Mouse (Mus musculus): Measurements from ENCODE around the gene Bbs12. TPM values are rescaled to one million over a fixed set of nuclear protein-coding genes. Genes with fewer than 3 reads are reported as not detected.

Bbs12 gene
- polyA plus RNA-seq, 1 experiment from 2014 or later, result 8.0 TPM

DNA sequence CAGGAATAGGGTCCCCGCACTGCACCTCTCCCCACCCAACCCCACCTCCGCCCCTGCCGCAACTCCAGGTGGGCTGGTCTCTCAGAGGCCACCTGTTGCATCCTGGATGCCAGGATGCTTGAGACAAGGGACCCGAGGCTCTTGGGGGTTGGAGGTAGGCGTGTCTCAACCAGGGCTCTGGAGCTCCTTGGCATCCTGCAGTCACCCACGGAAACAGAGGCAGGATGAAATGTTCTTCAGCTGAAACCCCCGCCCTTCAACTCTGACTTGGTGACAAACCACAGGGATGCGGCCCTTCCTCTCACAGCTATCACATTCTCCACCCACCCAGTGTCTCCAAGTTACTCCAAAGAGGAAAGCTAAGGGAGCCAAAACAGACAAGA lies 36.8 kb downstream of the Bbs12 start:
- Histone ChIP-seq H3K4me1 (replicated peaks; ENCODE audit: insufficient read depth, low read length) (0 out of 2 replicates have a peak, but pooled peaks cover 4% of the 10 kb centered on the region), H3K36me3 (ENCODE audit: insufficient read depth, low read length) (no peaks in the 10 kb centered on the region), H3K9me3 (replicated peaks; ENCODE audit: low read length) (no peaks in the 10 kb centered on the region), H3K27ac (no peak overlapping the region), H3K27me3 (ENCODE audit: insufficient read depth, low read length) (no peaks in the 10 kb centered on the region), H3K9ac (ENCODE audit: low read depth, low read length) (peak overlapping the region; percentile 73), H3K4me2 (ENCODE audit: low read length) (peak overlapping the region; percentile 99), H3K4me3 (replicated peaks; ENCODE audit: low read depth, low read length) (peak overlapping the region; percentile 69)
- TF ChIP-seq CTCF (IDR thresholded peaks at IDR 0.05; ENCODE audit: low read depth), result no peak
- ATAC-seq (replicated peaks; ENCODE audit: low FRiP score, low read depth) (no peak), DNase-seq (ENCODE audit: low spot score) (no peak)
- WGBS, result 11% methylated on average over 8 of the region's 8 CpGs

DNA sequence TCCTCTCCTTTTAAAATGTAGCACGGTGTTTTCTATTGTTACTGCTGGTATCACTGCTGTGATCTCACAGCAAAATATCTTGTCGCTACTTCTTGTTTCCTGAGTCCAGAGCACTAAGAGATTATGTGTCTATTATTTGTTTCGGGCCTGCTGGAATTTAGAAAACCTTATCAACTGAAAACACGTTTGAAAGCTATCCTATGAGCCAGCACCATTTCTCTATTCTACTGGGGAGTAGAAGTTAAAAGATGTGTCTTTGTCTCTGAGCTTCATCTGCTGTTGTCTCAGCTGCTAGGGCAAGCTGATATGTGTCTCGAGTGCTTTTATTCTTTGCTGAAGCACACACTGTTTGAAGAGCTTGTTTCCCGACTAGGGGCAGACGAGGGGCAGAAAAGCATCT lies 38.0 kb downstream of the Bbs12 start:
- ATAC-seq (replicated peaks; ENCODE audit: low FRiP score, low read depth), result no peak
- WGBS, result 56% methylated on average over 7 of the region's 7 CpGs
- Histone ChIP-seq H3K9ac (ENCODE audit: low read depth, low read length) (no peak overlapping the region), H3K4me1 (replicated peaks; ENCODE audit: insufficient read depth, low read length) (0 out of 2 replicates have a peak, but pooled peaks cover 4% of the 10 kb centered on the region), H3K27ac (no peak overlapping the region), H3K4me2 (ENCODE audit: low read length) (no peak overlapping the region), H3K36me3 (ENCODE audit: insufficient read depth, low read length) (no peaks in the 10 kb centered on the region), H3K4me3 (replicated peaks; ENCODE audit: low read depth, low read length) (no peak overlapping the region), H3K27me3 (ENCODE audit: insufficient read depth, low read length) (no peaks in the 10 kb centered on the region), H3K9me3 (replicated peaks; ENCODE audit: low read length) (no peaks in the 10 kb centered on the region)
- no peak for DNase-seq (ENCODE audit: low spot score)
- TF ChIP-seq CTCF (IDR thresholded peaks at IDR 0.05; ENCODE audit: low read depth), result no peak

DNA sequence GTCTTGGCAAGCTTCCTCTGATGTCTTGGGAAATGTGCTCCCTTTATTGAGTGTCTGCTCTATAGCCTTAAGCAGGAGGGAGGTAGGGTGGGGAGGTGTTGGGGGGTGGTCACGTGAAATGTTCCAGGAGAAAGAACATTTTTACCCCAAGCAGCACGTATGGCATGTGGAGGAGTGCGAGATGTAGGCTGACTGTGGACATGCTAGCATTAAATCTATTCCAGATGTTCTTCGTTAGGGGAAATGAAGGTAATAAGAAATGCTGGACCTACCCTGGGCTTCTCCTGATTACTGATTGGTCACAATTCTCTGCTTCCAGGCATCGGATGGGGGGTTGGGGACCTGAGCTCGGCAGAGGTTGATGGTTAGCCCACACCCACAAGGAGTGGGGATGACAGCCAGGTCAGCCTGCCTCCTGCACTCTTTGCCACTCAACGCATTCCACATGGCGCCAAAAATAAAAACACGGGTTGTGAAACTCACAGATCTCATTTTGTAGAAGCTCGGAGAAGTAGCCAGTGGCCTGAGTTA lies 41.7 kb downstream of the Bbs12 start:
- H3K9me3 ChIP-seq (replicated peaks; ENCODE audit: low read length), result no peaks in the 10 kb centered on the region
- no peak overlapping the region for H3K27ac ChIP-seq
- no peak overlapping the region for H3K4me3 ChIP-seq (replicated peaks; ENCODE audit: low read depth, low read length)
- no peaks in the 10 kb centered on the region for H3K27me3 ChIP-seq (ENCODE audit: insufficient read depth, low read length)
- WGBS, result 59% methylated on average over 10 of the region's 10 CpGs
- H3K9ac ChIP-seq (ENCODE audit: low read depth, low read length), result no peak overlapping the region
- no peaks in the 10 kb centered on the region for H3K36me3 ChIP-seq (ENCODE audit: insufficient read depth, low read length)
- H3K4me1 ChIP-seq (replicated peaks; ENCODE audit: insufficient read depth, low read length), result 0 out of 2 replicates have a peak, but pooled peaks cover 1% of the 10 kb centered on the region
- DNase-seq (ENCODE audit: low spot score), result no peak
- H3K4me2 ChIP-seq (ENCODE audit: low read length), result no peak overlapping the region
- ATAC-seq (replicated peaks; ENCODE audit: low FRiP score, low read depth), result no peak
- TF ChIP-seq CTCF (IDR thresholded peaks at IDR 0.05; ENCODE audit: low read depth), result no peak

DNA sequence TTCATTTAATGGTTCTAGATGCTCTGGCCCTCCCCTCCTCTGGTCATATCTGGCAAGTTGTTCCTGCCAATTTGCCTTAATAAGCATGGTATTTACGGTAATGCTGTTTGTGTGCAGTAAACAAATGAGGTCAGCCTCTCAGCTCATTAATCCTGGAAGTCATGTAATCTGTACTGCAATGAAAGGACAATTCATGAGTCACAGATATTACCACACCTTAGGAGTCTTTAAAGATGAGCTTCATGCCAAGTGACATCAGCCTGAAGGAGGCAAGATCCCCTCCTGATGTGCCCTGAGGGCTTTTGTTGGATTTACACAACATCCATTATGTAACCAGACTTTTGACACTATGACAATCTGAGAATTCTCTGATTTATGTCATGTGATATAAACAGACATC lies 42.4 kb downstream of the Bbs12 start:
- Histone ChIP-seq H3K9me3 (replicated peaks; ENCODE audit: low read length) (no peaks in the 10 kb centered on the region), H3K4me1 (replicated peaks; ENCODE audit: insufficient read depth, low read length) (no peaks in the 10 kb centered on the region), H3K4me2 (ENCODE audit: low read length) (no peak overlapping the region), H3K36me3 (ENCODE audit: insufficient read depth, low read length) (no peaks in the 10 kb centered on the region), H3K4me3 (replicated peaks; ENCODE audit: low read depth, low read length) (no peak overlapping the region), H3K27me3 (ENCODE audit: insufficient read depth, low read length) (no peaks in the 10 kb centered on the region), H3K9ac (ENCODE audit: low read depth, low read length) (no peak overlapping the region), H3K27ac (no peak overlapping the region)
- ATAC-seq (replicated peaks; ENCODE audit: low FRiP score, low read depth), result no peak
- 66% methylated on average over 1 of the region's 1 CpGs for whole genome bisulfite sequencing
- no peak for DNase-seq (ENCODE audit: low spot score)
- TF ChIP-seq CTCF (IDR thresholded peaks at IDR 0.05; ENCODE audit: low read depth), result no peak

DNA sequence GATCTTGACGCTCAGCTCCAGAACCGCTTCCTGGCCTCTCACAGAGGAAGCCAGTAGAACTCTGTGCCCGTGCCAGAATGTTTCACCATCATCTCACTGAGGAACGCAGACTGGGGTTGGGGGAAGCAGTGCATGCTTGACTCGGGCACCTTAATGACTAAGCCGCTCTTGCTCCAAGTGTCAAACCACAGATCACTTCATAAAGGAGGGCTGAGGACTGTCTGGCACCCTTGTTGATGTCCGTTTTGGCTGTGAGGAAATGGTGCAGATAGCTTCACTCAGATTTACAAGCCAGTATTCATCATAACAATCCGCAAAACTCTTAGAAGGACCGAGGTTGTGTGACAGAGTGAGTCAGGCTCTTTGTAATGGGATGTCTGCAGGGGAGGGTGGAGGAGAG lies 48.4 kb downstream of the Bbs12 start:
- DNase-seq (ENCODE audit: low spot score) (no peak), ATAC-seq (replicated peaks; ENCODE audit: low FRiP score, low read depth) (no peak)
- no peaks in the 10 kb centered on the region for H3K27me3 ChIP-seq (ENCODE audit: insufficient read depth, low read length)
- H3K27ac ChIP-seq, result no peak overlapping the region
- 62% methylated on average over 9 of the region's 9 CpGs for WGBS
- no peak overlapping the region for H3K4me3 ChIP-seq (replicated peaks; ENCODE audit: low read depth, low read length)
- H3K9me3 ChIP-seq (replicated peaks; ENCODE audit: low read length), result no peaks in the 10 kb centered on the region
- no peaks in the 10 kb centered on the region for H3K36me3 ChIP-seq (ENCODE audit: insufficient read depth, low read length)
- no peak overlapping the region for H3K9ac ChIP-seq (ENCODE audit: low read depth, low read length)
- TF ChIP-seq CTCF (IDR thresholded peaks at IDR 0.05; ENCODE audit: low read depth), result no peak
- H3K4me2 ChIP-seq (ENCODE audit: low read length), result no peak overlapping the region
- H3K4me1 ChIP-seq (replicated peaks; ENCODE audit: insufficient read depth, low read length), result no peaks in the 10 kb centered on the region

DNA sequence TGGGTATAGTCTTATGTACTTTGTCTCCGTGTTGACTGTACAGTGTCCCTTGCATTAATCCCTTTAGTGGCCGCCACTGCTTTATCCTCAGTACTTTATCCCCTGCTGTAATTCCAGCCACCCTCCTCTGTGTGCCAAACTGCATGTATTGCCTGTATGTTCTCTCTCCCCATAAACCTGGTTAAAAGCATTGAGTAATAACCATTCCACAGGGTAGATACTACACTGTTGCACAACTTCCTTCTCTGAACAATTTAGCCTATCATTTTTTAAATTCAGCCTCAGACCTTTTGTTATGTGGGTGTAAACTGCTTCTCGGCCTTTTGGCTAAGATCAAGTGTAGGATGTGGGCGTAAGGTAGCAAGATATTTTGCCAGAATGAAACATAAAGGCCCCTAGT lies 52.8 kb downstream of the Bbs12 start:
- Histone ChIP-seq H3K4me2 (ENCODE audit: low read length) (no peak overlapping the region), H3K27me3 (ENCODE audit: insufficient read depth, low read length) (no peaks in the 10 kb centered on the region), H3K9me3 (replicated peaks; ENCODE audit: low read length) (no peaks in the 10 kb centered on the region), H3K36me3 (ENCODE audit: insufficient read depth, low read length) (no peaks in the 10 kb centered on the region), H3K4me3 (replicated peaks; ENCODE audit: low read depth, low read length) (no peak overlapping the region), H3K4me1 (replicated peaks; ENCODE audit: insufficient read depth, low read length) (no peaks in the 10 kb centered on the region), H3K9ac (ENCODE audit: low read depth, low read length) (no peak overlapping the region), H3K27ac (no peak overlapping the region)
- DNase-seq (ENCODE audit: low spot score), result no peak
- no peak for ATAC-seq (replicated peaks; ENCODE audit: low FRiP score, low read depth)
- no peak for TF ChIP-seq CTCF (IDR thresholded peaks at IDR 0.05; ENCODE audit: low read depth)
- 86% methylated on average over 4 of the region's 4 CpGs for WGBS

DNA sequence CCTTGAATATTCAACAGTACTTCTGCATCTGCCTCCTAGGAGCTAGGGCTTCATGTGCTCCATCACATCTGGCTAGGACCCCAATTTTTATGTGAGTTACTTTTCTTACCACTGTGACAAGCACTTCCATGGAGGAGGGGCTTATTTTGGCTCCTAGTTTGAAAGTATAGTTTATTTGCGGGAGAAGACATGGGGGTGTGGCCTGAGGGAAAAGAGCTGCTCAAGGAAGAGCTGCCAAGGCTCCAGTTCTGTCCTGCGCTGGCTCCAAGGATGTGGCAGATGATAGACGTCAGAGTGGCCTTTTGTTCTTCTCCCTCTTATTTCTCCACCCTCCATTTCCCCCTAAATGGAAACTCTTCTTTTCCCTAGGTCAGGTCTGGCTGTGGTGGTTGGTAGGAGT lies 53.6 kb downstream of the Bbs12 start:
- WGBS, result 39% methylated on average over 3 of the region's 3 CpGs
- DNase-seq (ENCODE audit: low spot score) (peak; percentile 76), ATAC-seq (replicated peaks; ENCODE audit: low FRiP score, low read depth) (0 out of 2 replicates have a peak, but pooled peaks have one; percentile 25)
- no peaks in the 10 kb centered on the region for H3K36me3 ChIP-seq (ENCODE audit: insufficient read depth, low read length)
- no peaks in the 10 kb centered on the region for H3K27me3 ChIP-seq (ENCODE audit: insufficient read depth, low read length)
- H3K27ac ChIP-seq, result no peak overlapping the region
- H3K4me3 ChIP-seq (replicated peaks; ENCODE audit: low read depth, low read length), result no peak overlapping the region
- H3K4me1 ChIP-seq (replicated peaks; ENCODE audit: insufficient read depth, low read length), result no peaks in the 10 kb centered on the region
- H3K9ac ChIP-seq (ENCODE audit: low read depth, low read length), result no peak overlapping the region
- H3K4me2 ChIP-seq (ENCODE audit: low read length), result no peak overlapping the region
- TF ChIP-seq CTCF (IDR thresholded peaks at IDR 0.05; ENCODE audit: low read depth), result no peak
- H3K9me3 ChIP-seq (replicated peaks; ENCODE audit: low read length), result no peaks in the 10 kb centered on the region

Measured in kidney, postnatal 0 days (tissue).